Mouse (Mus musculus) monocyte, adult 2 months (primary cell): ENCODE results near the gene Krt17.
"Not testable (repeated sequence)": the region's sequence is repeated elsewhere in the genome, so short reads cannot be mapped to it uniquely, and the experiment has no call there.

Experiments
- DNase-seq, 2 experiments: peaks; one replicate each; pipeline ENCODE4 v3.0.0; 2022; ENCODE audit warnings: low spot score in 2 of 2, low read depth in 1 of 2

The Krt17 gene

DNA sequence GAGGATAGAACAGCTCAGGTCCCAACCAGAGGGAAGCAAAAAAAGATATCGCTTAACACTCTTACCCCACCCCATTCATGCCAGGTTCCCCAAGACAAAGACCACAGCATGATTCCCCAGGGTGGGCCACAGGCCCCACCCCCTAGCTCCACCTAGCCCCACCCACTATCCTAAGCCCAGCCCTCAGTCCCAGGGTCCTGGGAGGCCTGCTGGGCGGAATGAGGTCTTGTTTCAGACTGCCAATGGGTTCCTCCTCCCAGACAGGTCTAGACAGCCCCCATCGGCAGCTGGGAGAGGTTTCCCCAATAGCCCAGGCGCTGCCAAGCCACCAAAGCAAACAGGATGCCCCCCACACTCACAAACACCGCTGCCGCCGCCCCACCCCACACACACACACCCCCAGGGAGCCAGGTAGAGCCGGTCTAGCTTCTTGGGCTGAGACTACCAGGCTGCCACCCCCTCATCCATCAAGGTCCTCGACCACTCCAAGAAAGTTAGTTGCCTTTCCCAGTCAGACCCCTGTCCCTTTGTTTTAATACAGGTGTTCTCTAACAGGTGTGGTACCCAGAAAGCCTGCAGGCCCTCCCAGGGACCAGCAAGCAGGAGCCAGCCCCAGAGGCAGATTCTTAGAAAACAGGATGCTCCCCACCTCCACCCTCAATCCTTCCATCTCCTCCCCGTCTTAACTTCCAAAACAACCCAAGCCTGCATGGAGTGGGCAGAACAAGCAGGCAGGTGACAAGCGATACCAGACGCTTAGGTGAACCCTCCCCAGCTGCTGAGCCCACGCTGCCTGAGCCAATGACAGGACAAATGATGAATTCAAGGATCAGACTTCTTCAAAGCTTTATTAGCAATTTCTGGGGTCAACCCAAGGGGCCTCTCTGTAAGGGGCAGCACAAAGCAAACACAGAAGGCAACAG is 1.5 kb upstream of the Krt17 start:
- no peak for DNase-seq

DNA sequence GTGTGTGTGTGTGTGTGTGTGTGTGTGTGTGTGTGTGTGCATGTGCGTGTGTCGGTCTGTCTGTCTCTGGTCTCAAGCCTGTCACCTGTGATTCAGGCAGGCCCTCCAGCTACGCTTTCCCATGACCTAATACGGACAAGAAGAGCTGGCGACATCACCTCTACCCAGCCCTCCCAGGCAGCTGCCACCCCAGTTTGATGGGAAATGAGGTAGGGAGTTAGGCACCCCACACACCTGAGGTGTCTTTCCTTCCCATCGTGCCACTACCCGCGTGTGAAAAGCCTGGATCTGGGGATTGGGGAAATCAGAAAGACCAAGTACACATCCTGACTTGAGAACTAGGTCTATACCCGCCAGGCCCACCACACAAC is 391 bp upstream of the Krt17 start:
- no peak for DNase-seq

DNA sequence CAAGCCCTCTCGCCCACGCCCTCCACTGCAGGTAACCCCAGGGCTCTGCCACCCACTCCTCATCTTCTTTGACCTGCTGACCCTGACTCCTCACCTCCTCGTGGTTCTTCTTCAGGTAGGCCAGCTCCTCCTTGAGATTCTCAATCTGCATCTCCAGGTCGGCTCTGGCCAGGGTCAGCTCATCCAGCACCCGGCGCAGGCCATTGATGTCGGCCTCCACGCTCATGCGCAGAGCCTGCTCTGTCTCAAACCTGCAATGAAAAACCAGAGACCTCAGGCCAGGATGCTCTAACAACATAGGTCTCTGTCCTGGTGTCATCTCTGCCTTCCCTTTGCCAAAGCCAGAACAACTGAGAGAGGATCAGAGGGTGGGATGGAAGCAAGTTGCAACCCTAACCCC is 1.8 kb downstream of the Krt17 start:
- DNase-seq, result no peak

- no peak for DNase-seq
Measured at GRCm38 (mm10) chr11:100257967-100258366, 2.9 kb downstream of the Krt17 start.

DNA sequence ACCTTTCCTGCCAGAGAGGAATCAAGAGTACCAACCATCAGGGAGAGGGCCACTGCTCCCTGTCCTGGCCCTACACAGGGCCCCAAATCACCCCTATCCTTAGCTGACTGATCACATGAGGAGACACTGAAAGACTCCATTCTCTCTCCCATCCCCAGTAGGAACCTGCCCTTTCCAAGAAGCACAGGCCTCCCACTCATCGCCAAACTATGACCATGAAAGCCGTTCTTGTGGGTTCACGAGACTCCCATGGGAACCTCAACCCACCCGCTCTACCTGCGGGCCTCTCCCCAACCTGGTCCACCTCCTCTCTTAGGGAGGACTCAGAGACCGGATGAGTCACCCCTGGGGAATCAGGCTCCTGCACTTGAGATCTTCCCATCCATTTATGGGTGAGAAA is 5.3 kb downstream of the Krt17 start:
- no peak for DNase-seq

DNA sequence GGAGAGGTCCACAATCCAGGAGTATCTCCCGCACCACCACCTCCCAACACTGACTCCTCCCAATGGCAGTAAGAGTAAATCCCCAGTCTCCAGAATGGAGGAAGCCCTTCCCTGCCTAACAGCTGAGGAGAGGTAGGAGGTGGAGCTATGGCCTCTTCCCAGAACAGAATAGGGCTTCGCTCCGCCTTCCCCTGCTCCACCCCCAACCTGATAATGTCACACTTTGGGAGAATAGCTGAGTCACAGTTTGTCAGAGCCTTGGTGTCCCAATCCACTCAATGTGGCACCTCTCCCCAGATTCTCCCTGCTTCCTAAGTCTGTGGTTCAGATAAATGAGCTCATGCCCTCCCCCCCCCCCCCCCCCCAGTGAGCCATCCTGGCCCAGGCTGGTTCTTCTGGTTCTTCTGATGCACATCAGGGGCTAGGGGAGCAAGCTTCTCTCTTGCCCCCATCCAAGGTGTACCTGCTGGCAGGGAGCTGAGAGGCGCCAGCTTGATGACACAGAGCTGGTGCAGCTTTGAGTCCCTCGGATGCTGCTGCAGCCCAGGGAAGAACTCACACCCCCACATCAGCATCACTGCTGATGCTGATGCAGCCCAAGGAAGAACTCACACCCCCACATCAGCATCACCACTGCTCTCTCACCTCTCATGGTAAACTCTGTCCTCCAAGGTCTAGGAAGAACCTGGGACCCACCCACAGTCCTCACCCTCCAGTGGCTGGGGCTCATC is 6.3 kb downstream of the Krt17 start:
- DNase-seq, result no peak

- DNase-seq, result no peak
Measured at GRCm38 (mm10) chr11:100248852-100249465, 11.9 kb downstream of the Krt17 start, which contains the start of gene Krt16. Gene Krt16 (minus strand): TSS chr11:100248902.

DNA sequence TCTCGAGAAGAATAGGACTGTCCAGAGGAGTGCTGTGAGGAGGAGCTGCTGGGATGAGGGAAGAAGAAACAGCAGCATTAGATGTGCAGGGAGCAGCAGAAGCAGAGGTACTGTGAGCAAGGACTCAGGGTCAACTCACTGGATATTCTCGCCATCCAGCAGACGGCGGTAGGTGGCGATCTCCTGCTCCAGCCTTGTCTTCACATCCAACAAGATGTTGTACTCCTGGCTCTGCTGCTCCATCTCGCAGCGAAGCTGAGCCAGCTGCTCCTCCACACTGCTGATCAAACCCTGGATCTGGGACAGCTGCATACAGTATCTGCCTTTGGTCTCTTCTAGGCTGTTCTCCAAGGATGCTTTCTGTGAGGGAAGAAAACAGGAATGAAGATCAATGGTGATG is 14.4 kb downstream of the Krt17 start:
- DNase-seq, result not testable (repeated sequence)

DNA sequence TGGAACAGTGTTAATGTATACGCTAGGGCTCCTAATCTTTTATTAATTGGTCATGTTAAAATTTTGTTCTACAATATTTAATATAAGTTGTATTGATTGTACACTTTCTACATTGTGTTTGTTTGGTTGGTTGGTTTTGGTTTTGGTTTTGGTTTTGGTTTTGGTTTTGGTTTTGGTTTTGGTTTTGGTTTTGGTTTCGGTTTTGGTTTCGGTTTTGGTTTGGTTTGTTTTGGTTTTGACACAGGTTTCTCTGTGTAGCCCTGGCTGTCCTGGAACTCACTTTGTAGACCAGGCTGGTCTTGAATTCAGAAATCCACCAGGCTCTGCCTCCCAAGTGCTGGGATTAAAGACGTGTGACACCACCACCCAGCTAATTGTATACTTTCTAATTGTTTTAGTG is 20.6 kb downstream of the Krt17 start:
- DNase-seq, result not testable (repeated sequence)

DNA sequence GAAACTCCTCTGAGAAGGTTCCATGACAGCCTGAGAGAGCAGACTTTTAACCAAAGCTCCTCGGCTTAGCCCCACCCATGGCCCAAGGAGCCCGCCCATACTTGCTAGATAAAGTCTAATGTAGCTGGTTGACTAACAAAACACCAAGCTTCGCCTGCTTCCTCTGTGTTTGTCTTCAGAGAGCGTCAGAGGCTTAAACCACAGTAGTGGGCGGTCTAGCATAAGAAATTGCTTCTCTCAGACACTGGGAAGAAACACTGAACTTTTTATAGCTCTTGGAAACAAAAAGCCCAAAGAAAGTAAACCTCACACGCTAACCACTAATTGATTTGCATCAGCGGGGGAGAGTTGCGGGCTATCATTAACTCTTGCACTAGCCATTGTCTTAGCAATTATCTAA is 39.1 kb downstream of the Krt17 start:
- no peak for DNase-seq

DNA sequence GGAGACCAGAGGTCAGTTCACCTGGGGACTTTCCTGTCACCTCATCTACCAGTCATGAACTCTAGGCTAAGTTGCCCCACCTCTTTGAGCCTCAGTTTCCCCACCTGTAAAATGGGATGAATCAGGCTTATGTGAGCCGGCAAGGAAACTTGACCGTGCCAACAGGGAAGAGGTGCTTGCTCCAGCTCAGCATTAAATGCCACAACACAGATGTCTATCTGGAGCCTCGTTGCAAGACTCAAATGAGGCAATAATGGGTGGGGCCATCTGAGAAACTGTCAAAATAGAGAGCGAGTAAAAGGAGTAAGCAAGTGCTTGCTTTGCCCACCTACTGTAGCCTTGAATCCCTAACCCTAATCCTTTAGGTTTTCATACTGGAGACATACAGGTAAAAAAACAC is 41.5 kb downstream of the Krt17 start:
- DNase-seq, result no peak

DNA sequence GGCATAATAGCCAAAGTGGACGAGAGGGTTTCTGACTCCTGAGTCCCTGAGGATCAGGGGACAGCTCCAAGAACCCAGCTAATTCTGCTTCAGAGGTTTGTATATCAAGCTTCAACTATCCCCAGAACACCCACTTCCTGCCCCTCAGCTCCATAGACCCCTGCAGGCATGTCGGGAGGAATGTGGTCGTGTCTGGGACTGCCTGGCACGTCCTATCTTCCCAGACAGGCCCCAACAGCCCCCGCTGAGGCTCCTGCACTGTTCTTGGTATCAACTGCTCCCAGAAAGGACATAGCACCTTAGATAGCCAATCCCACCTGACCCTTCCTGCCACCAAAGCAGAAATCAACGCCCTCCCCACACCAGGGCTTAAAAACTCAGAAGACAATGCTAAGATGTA is 52.3 kb downstream of the Krt17 start:
- DNase-seq, result no peak

DNA sequence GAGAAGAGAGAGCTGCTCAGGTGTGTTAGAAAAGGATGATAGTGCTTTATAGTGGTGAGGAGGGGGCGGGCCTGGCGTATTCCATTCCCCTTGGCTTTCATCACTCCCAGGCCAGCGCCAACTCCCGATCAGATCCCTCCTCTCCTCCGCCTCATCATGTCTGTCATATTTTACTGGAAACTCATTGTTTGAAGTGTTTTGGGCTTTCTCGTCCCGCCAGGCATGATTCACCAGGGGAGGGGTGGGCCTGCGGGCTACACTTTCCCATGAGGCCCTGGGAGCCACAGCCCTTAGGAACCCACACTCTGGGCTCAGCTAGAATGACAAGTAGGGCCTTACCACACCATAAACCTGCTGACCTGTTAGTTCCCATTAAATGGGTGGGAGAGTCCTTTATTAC is 53.3 kb downstream of the Krt17 start, which contains the start of gene Krt14:
Krt14 (minus strand) TSS at position 51 of the 400 bp plus-strand sequence.
- DNase-seq, result no peak
